Mouse (Mus musculus) induced T-regulatory cell, adult 2 months (primary cell): ENCODE data around the gene Idh3g.
"Not testable (repeated sequence)": the region's sequence is repeated elsewhere in the genome, so short reads cannot be mapped to it uniquely, and the experiment has no call there.

Experiments
- DNase-seq: peaks from one replicate; pipeline ENCODE4 v3.0.0-alpha.2; 2012; ENCODE audit warnings: low read depth

The Idh3g gene

GRCm38 (mm10) chrX:73756334-73757140 lies 30.2 kb downstream of the Idh3g start, which contains the start of gene Plxnb3:
Gene Plxnb3, plus strand, starts transcription at chrX:73757090.
- no peak for DNase-seq

- DNase-seq, result peak; percentile 11
These were observed 37.7 kb downstream of the Idh3g start for GRCm38 (mm10) chrX:73748977-73749376.

GRCm38 (mm10) chrX:73744774-73745481 lies 41.8 kb downstream of the Idh3g start:
- no peak for DNase-seq

GRCm38 (mm10) chrX:73739841-73740240 lies 46.9 kb downstream of the Idh3g start:
- DNase-seq, result not testable (repeated sequence)

- DNase-seq, result no peak
These were observed 47.5 kb downstream of the Idh3g start for GRCm38 (mm10) chrX:73739151-73739550.

GRCm38 (mm10) chrX:73738155-73738554 lies 48.5 kb downstream of the Idh3g start:
- DNase-seq, result no peak

GRCm38 (mm10) chrX:73730908-73731307 lies 55.8 kb downstream of the Idh3g start:
- no peak for DNase-seq
